Mouse (Mus musculus): ENCODE results near the gene Aprt.

Gene Aprt

DNA sequence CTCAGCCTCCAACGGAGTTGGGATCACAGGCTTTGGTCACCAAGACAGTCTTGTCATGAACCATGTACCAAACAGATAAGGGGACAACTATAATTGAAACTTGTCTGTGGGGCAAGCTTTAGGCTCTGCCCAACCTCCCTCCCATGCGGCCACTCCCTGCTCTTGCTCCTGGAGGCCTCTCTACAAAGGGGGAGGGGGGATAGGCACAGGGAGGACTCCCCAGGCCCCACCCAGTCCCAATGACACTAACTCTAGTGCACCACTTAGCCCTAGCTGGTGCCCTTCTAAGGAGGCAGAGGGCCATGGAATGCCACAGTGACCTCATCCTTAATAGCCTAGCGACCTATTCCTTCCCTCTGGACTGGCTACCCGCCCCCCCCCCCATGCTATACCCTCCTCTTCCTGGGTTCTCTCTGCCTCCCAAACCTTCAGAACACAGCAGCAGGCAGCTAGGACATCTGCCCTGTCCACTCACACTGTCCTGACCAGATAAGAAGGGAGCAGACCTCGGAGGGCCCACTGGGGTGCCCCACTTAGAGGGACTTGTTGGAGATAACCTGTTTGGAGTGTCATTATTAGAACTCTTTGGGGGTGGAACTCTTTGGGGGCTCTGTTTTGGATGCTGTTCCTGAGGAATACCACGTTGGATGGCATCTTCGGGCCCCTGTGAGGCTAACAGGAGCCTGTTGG lies 30.5 kb downstream of the Aprt start:
- TF ChIP-seq NANOG (IDR thresholded peaks at IDR 0.05; ENCODE audit: borderline replicate concordance, low read length): no peak
- TF ChIP-seq CTCF (conservative IDR thresholded peaks at IDR 0.05; ENCODE audit: low read length): no peak
- no peak for TF ChIP-seq POU5F1 (IDR thresholded peaks at IDR 0.05; ENCODE audit: borderline replicate concordance, low read length)
- Histone ChIP-seq H3K36me3 (ENCODE audit: insufficient read depth, low read length) (peaks cover 55% of the 10 kb centered on the region), H3K9me3 (ENCODE audit: low read length) (no peaks in the 10 kb centered on the region), H3K4me1 (replicated peaks; ENCODE audit: low read depth, low read length) (peaks cover 91% of the 10 kb centered on the region), H3K4me3 (replicated peaks; ENCODE audit: low read length) (peak overlapping the region; percentile 37), H3K27me3 (ENCODE audit: insufficient read depth, low read length) (peaks cover 3% of the 10 kb centered on the region; the same call in 1 of the 2 replicates)

DNA sequence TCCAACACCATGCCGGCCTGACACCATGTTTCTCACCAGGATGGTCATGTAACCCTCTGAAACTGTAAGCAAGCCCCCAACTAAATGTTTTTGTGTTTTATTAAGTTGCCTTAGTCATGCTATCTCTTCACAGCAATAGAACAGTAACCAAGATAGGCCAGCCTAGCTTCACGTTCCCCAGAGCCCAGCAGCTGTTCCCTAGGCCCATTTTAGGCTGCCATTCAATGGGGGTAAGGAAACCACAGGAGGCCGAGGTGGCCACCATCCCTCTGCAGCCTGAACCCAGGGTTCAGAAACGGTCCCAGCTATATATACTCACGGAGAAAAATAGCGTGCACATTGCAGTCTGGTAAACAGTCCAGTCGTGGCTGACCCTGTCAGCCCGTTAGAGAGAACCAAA lies 32.6 kb downstream of the Aprt start:
- H3K4me3 ChIP-seq (replicated peaks; ENCODE audit: low read length): no peak overlapping the region
- H3K9me3 ChIP-seq (ENCODE audit: low read length): no peaks in the 10 kb centered on the region
- H3K27me3 ChIP-seq (ENCODE audit: insufficient read depth, low read length): no peaks in the 10 kb centered on the region
- H3K4me1 ChIP-seq (replicated peaks; ENCODE audit: low read depth, low read length): peaks cover 86% of the 10 kb centered on the region
- no peak for TF ChIP-seq POU5F1 (IDR thresholded peaks at IDR 0.05; ENCODE audit: borderline replicate concordance, low read length)
- TF ChIP-seq NANOG (IDR thresholded peaks at IDR 0.05; ENCODE audit: borderline replicate concordance, low read length): no peak
- no peak for TF ChIP-seq CTCF (conservative IDR thresholded peaks at IDR 0.05; ENCODE audit: low read length)
- H3K36me3 ChIP-seq (ENCODE audit: insufficient read depth, low read length): peaks cover 65% of the 10 kb centered on the region

DNA sequence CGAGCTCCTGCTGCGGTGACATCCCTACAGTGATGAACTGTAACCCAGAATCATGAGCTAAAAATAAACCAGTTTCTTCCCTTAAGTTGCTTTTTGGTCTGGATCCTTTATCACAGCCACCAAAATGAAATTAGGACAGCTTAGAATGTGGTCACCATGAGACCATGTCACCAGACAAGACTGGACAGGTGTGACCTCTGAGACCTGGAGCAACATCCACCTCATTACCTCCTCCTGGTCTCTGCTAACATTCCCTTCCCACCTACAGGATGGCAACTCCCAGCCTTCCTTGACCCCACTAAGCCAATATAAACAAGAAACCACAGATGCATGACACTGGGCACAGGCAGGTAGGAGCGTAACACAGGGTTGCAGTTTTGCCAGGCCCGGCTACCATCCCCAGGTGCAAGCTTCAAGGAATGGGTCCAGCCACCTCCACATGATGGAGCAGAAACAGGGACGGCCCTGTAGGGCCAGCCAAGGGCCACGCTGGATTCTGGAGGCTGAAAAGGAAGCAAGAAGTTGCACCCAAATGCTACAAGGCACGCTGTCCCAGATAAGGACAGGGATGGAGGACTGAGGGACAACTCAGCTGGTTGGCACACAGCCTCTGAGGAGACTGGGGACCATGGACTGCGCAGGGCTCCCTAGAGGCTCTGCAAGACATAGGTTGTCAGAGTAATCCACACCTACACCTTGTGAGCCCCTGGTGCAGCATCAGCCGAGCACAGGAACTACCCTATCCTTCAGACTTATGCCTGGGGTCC lies 38.2 kb downstream of the Aprt start:
- peaks cover 45% of the 10 kb centered on the region for H3K36me3 ChIP-seq (ENCODE audit: insufficient read depth, low read length)
- no peaks in the 10 kb centered on the region for H3K27me3 ChIP-seq (ENCODE audit: insufficient read depth, low read length)
- no peak overlapping the region for H3K4me3 ChIP-seq (replicated peaks; ENCODE audit: low read length)
- H3K9me3 ChIP-seq (ENCODE audit: low read length): no peaks in the 10 kb centered on the region
- H3K4me1 ChIP-seq (replicated peaks; ENCODE audit: low read depth, low read length): peaks cover 60% of the 10 kb centered on the region
- no peak for TF ChIP-seq CTCF (conservative IDR thresholded peaks at IDR 0.05; ENCODE audit: low read length)
- TF ChIP-seq POU5F1 (IDR thresholded peaks at IDR 0.05; ENCODE audit: borderline replicate concordance, low read length): no peak
- no peak for TF ChIP-seq NANOG (IDR thresholded peaks at IDR 0.05; ENCODE audit: borderline replicate concordance, low read length)

DNA sequence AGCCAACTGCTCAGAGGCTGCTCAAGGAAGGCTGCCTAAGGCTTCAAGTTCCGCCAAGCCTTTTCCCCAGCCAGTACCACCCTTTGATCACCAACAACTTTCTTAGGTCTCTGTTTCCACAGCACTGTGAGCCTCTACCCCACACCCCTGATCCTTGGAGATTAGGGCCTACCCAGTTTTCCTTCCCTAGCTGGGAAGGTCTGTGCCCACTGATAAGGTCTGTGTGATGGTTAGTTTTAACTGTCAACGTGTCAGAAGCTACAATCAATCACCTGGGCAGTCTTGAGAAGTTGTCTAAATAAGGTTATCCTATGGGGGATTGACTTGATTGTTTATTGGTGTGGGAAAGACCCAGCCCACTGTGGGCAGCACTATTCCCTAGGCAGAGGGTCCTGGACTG lies 38.9 kb downstream of the Aprt start:
- Histone ChIP-seq H3K4me1 (replicated peaks; ENCODE audit: low read depth, low read length) (peaks cover 60% of the 10 kb centered on the region), H3K9me3 (ENCODE audit: low read length) (no peaks in the 10 kb centered on the region), H3K27me3 (ENCODE audit: insufficient read depth, low read length) (no peaks in the 10 kb centered on the region), H3K36me3 (ENCODE audit: insufficient read depth, low read length) (peaks cover 39% of the 10 kb centered on the region), H3K4me3 (replicated peaks; ENCODE audit: low read length) (no peak overlapping the region)
- TF ChIP-seq POU5F1 (IDR thresholded peaks at IDR 0.05; ENCODE audit: borderline replicate concordance, low read length) (no peak), CTCF (conservative IDR thresholded peaks at IDR 0.05; ENCODE audit: low read length) (no peak), NANOG (IDR thresholded peaks at IDR 0.05; ENCODE audit: borderline replicate concordance, low read length) (no peak)

DNA sequence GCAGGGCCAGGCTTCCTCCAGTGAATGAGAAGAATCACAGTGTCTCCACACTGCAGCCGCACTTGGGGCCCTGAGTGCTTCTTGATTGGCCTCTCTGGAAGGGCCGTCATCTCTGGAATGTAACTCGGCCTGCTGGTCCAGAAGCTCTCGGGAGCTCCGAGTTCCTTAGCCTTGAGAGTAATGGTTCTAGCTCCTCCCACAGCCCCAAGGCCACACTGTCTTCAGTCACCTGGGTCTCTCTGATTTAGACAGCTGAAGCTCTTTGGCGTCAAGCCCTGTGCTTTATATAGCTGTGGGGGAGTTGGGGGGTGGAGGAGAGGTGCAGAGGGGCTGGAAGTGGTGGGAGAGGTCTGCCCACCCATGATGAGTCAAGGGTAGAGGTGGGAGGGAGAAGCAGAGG lies 39.7 kb downstream of the Aprt start:
- TF ChIP-seq NANOG (IDR thresholded peaks at IDR 0.05; ENCODE audit: borderline replicate concordance, low read length): no peak
- Histone ChIP-seq H3K36me3 (ENCODE audit: insufficient read depth, low read length) (peaks cover 37% of the 10 kb centered on the region), H3K4me3 (replicated peaks; ENCODE audit: low read length) (no peak overlapping the region), H3K4me1 (replicated peaks; ENCODE audit: low read depth, low read length) (peaks cover 60% of the 10 kb centered on the region), H3K27me3 (ENCODE audit: insufficient read depth, low read length) (no peaks in the 10 kb centered on the region), H3K9me3 (ENCODE audit: low read length) (no peaks in the 10 kb centered on the region)

DNA sequence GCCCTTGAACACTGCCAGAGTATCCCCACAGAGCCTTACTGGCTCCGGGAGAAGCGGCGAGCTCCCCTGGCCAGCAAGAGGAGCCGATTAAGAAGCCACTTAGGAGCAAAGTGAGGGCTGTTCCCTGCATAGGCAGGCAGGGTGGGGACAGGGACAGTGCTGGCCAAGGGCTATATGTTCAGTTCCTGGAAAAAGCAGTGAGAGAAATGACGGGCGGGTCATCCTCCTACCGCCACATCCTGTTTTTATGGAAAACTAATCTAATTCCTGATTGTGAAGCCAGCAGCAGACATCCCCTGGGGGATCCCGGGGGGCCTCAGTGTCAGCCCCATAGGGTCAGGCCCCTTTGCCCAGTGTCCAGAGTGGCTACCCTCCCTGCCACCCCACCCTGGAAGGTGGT lies 45.4 kb downstream of the Aprt start:
- H3K4me1 ChIP-seq (replicated peaks; ENCODE audit: low read depth, low read length): peaks cover 71% of the 10 kb centered on the region
- no peaks in the 10 kb centered on the region for H3K27me3 ChIP-seq (ENCODE audit: insufficient read depth, low read length)
- H3K4me3 ChIP-seq (replicated peaks; ENCODE audit: low read length): 0 out of 2 replicates have a peak overlapping the region, but pooled peaks have one; percentile 13
- peaks cover 64% of the 10 kb centered on the region for H3K36me3 ChIP-seq (ENCODE audit: insufficient read depth, low read length)
- no peaks in the 10 kb centered on the region for H3K9me3 ChIP-seq (ENCODE audit: low read length)
- no peak for TF ChIP-seq NANOG (IDR thresholded peaks at IDR 0.05; ENCODE audit: borderline replicate concordance, low read length)
- TF ChIP-seq CTCF (conservative IDR thresholded peaks at IDR 0.05; ENCODE audit: low read length): no peak
- no peak for TF ChIP-seq POU5F1 (IDR thresholded peaks at IDR 0.05; ENCODE audit: borderline replicate concordance, low read length)

DNA sequence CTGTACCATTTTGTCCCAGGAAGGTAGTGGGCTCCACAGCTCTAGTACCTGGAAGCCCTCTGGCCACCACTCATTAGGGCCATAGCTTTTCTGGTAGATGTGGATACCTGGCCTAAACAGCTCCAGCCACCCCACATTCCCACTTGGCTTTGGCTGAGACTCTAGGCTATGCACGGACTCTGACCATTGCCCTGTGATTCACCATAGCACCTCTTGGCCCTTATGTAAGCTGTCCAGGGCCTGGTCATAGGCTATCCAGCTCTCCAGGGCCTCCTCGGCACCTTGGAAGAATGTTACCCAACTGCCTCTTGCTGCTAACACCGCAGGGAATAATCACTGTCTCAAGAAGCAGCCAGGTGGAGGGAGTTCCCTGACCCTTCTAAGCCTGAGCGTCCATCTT lies 47.5 kb downstream of the Aprt start:
- no peaks in the 10 kb centered on the region for H3K27me3 ChIP-seq (ENCODE audit: insufficient read depth, low read length)
- H3K36me3 ChIP-seq (ENCODE audit: insufficient read depth, low read length): peaks cover 66% of the 10 kb centered on the region
- no peak for TF ChIP-seq NANOG (IDR thresholded peaks at IDR 0.05; ENCODE audit: borderline replicate concordance, low read length)

DNA sequence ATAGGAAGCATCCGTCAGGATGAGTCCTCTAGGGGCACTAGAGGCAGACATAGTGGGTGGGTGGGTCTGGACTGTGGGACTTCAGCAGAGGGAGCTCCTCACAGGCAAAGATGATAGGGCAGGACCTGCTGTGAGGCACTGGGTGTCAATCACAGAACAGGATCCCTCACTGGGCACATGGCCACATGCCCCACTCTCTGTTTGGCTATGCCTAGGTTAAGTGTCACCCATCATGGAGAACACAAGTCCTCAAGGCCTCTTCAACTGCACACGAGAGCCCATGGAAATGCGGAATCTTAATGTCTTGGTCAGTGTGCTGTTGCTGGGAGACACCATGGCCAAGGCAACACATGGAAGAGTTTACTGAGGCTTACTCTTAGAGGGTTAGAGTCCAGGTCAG lies 48.8 kb downstream of the Aprt start:
- H3K4me1 ChIP-seq (replicated peaks; ENCODE audit: low read depth, low read length): peaks cover 90% of the 10 kb centered on the region
- no peaks in the 10 kb centered on the region for H3K9me3 ChIP-seq (ENCODE audit: low read length)
- TF ChIP-seq NANOG (IDR thresholded peaks at IDR 0.05; ENCODE audit: borderline replicate concordance, low read length) (no peak), POU5F1 (IDR thresholded peaks at IDR 0.05; ENCODE audit: borderline replicate concordance, low read length) (no peak), CTCF (conservative IDR thresholded peaks at IDR 0.05; ENCODE audit: low read length) (no peak)
- no peak overlapping the region for H3K4me3 ChIP-seq (replicated peaks; ENCODE audit: low read length)
- H3K36me3 ChIP-seq (ENCODE audit: insufficient read depth, low read length): peaks cover 65% of the 10 kb centered on the region
- H3K27me3 ChIP-seq (ENCODE audit: insufficient read depth, low read length): no peaks in the 10 kb centered on the region

More for the DNA sequence above, 47.5 kb downstream of the Aprt start:
- Histone ChIP-seq H3K4me1 (replicated peaks; ENCODE audit: low read depth, low read length) (peaks cover 90% of the 10 kb centered on the region), H3K9me3 (ENCODE audit: low read length) (no peaks in the 10 kb centered on the region), H3K4me3 (replicated peaks; ENCODE audit: low read length) (no peak overlapping the region)
